Mouse (Mus musculus): Measurements from ENCODE around the gene Atp5mpl. TPM values are rescaled to one million over a fixed set of nuclear protein-coding genes. Genes with fewer than 3 reads are reported as not detected.

Gene Atp5mpl
- polyA plus RNA-seq, 1 experiment: 645 TPM

DNA sequence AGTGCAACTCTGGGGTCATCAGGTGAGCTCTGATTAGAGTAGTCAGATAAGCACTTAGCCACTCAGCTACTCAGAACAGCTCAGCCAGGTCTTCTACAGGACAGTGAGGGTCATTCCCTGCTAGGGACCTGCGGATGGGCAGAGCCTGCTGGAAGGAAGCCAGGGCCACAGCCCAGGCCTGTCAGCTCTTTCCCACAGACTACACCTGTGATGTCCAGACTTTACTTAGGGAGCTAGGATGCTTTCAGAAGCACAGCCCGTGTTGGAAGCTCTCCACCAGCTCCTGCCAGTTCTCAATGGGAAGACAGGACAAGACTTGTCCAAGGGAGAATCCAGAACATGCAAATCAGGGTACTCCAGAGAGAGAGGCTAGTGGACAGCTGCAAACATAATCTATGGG, 32.8 kb downstream of the Atp5mpl start:
- no peaks in the 10 kb centered on the region for H3K79me2 ChIP-seq (ENCODE audit: control insufficient read depth, insufficient read depth)
- H3K4me3 ChIP-seq: no peak overlapping the region
- H3K36me3 ChIP-seq (ENCODE audit: control insufficient read depth, insufficient read depth): no peaks in the 10 kb centered on the region
- H3K4me2 ChIP-seq (ENCODE audit: low read depth): no peak overlapping the region
- H3K27me3 ChIP-seq (ENCODE audit: control insufficient read depth, insufficient read depth, insufficient read length): no peaks in the 10 kb centered on the region
- H3ac ChIP-seq (ENCODE audit: control insufficient read depth, insufficient read length): no peak overlapping the region
- TF ChIP-seq MYOG (IDR thresholded peaks at IDR 0.05; ENCODE audit: control insufficient read depth in 1 of 3, insufficient read depth in 1 of 3, insufficient read length in 2 of 3, low read depth in 2 of 3): no peak
- TF ChIP-seq REST (IDR thresholded peaks at IDR 0.05; ENCODE audit: insufficient read depth, insufficient read length): no peak
- TF ChIP-seq POLR2AphosphoS2 (IDR thresholded peaks at IDR 0.05; ENCODE audit: insufficient read length, low read depth): no peak
- TF ChIP-seq MYOD1 (IDR thresholded peaks at IDR 0.05; ENCODE audit: control insufficient read depth in 1 of 3, insufficient read length in 2 of 3, low read depth in 2 of 3): no peak
- no peak for TF ChIP-seq CEBPB (IDR thresholded peaks at IDR 0.05; ENCODE audit: insufficient read depth, poor library complexity, severe bottlenecking)
- TF ChIP-seq TCF12 (IDR thresholded peaks at IDR 0.05; ENCODE audit: insufficient read depth, poor library complexity, severe bottlenecking): no peak
- TF ChIP-seq USF1 (IDR thresholded peaks at IDR 0.05; ENCODE audit: low read depth): no peak
- TF ChIP-seq TCF3 (IDR thresholded peaks at IDR 0.05; ENCODE audit: insufficient read length, low read depth): no peak
- TF ChIP-seq SRF (IDR thresholded peaks at IDR 0.05; ENCODE audit: control insufficient read depth, insufficient read length, low read depth): no peak
- no peak for TF ChIP-seq E2F4 (IDR thresholded peaks at IDR 0.05; ENCODE audit: insufficient read depth)
- TF ChIP-seq MAX (IDR thresholded peaks at IDR 0.05; ENCODE audit: low read depth): no peak
- no peak for TF ChIP-seq POLR2A (IDR thresholded peaks at IDR 0.05; ENCODE audit: insufficient read length, low read depth)

- H3K79me2 ChIP-seq (ENCODE audit: control insufficient read depth, insufficient read depth): no peaks in the 10 kb centered on the region
- H3K27me3 ChIP-seq (ENCODE audit: control insufficient read depth, insufficient read depth, insufficient read length): no peaks in the 10 kb centered on the region
- no peak overlapping the region for H3K4me2 ChIP-seq (ENCODE audit: low read depth)
- no peak overlapping the region for H3K4me3 ChIP-seq
- TF ChIP-seq REST (IDR thresholded peaks at IDR 0.05; ENCODE audit: insufficient read depth, insufficient read length): no peak
- TF ChIP-seq CEBPB (IDR thresholded peaks at IDR 0.05; ENCODE audit: insufficient read depth, poor library complexity, severe bottlenecking): no peak
- TF ChIP-seq E2F4 (IDR thresholded peaks at IDR 0.05; ENCODE audit: insufficient read depth): no peak
- no peak for TF ChIP-seq POLR2A (IDR thresholded peaks at IDR 0.05; ENCODE audit: insufficient read length, low read depth)
- TF ChIP-seq POLR2AphosphoS2 (IDR thresholded peaks at IDR 0.05; ENCODE audit: insufficient read length, low read depth): no peak
- TF ChIP-seq USF1 (IDR thresholded peaks at IDR 0.05; ENCODE audit: low read depth): no peak
- TF ChIP-seq MAX (IDR thresholded peaks at IDR 0.05; ENCODE audit: low read depth): no peak
- H3K36me3 ChIP-seq (ENCODE audit: control insufficient read depth, insufficient read depth): no peaks in the 10 kb centered on the region
- no peak overlapping the region for H3ac ChIP-seq (ENCODE audit: control insufficient read depth, insufficient read length)
These were observed 33.6 kb downstream of the Atp5mpl start for GRCm38 (mm10) chr12:111933032-111933704.

GRCm38 (mm10) chr12:111932513-111932912, 34.3 kb downstream of the Atp5mpl start:
- no peaks in the 10 kb centered on the region for H3K36me3 ChIP-seq (ENCODE audit: control insufficient read depth, insufficient read depth)

GRCm38 (mm10) chr12:111931411-111932025, 35.3 kb downstream of the Atp5mpl start:
- no peaks in the 10 kb centered on the region for H3K36me3 ChIP-seq (ENCODE audit: control insufficient read depth, insufficient read depth)
- no peaks in the 10 kb centered on the region for H3K79me2 ChIP-seq (ENCODE audit: control insufficient read depth, insufficient read depth)
- no peak overlapping the region for H3K4me2 ChIP-seq (ENCODE audit: low read depth)
- H3ac ChIP-seq (ENCODE audit: control insufficient read depth, insufficient read length): no peak overlapping the region
- no peak overlapping the region for H3K4me3 ChIP-seq
- TF ChIP-seq POLR2AphosphoS2 (IDR thresholded peaks at IDR 0.05; ENCODE audit: insufficient read length, low read depth) (no peak), CEBPB (IDR thresholded peaks at IDR 0.05; ENCODE audit: insufficient read depth, poor library complexity, severe bottlenecking) (no peak), POLR2A (IDR thresholded peaks at IDR 0.05; ENCODE audit: insufficient read length, low read depth) (no peak), E2F4 (IDR thresholded peaks at IDR 0.05; ENCODE audit: insufficient read depth) (no peak), MYOD1 (IDR thresholded peaks at IDR 0.05; ENCODE audit: control insufficient read depth in 1 of 3, insufficient read length in 2 of 3, low read depth in 2 of 3) (no peak), REST (IDR thresholded peaks at IDR 0.05; ENCODE audit: insufficient read depth, insufficient read length) (no peak), USF1 (IDR thresholded peaks at IDR 0.05; ENCODE audit: low read depth) (no peak), TCF12 (IDR thresholded peaks at IDR 0.05; ENCODE audit: insufficient read depth, poor library complexity, severe bottlenecking) (no peak), MAX (IDR thresholded peaks at IDR 0.05; ENCODE audit: low read depth) (no peak), TCF3 (IDR thresholded peaks at IDR 0.05; ENCODE audit: insufficient read length, low read depth) (no peak), SRF (IDR thresholded peaks at IDR 0.05; ENCODE audit: control insufficient read depth, insufficient read length, low read depth) (no peak), MYOG (IDR thresholded peaks at IDR 0.05; ENCODE audit: control insufficient read depth in 1 of 3, insufficient read depth in 1 of 3, insufficient read length in 2 of 3, low read depth in 2 of 3) (no peak)
- no peaks in the 10 kb centered on the region for H3K27me3 ChIP-seq (ENCODE audit: control insufficient read depth, insufficient read depth, insufficient read length)

More at GRCm38 (mm10) chr12:111932513-111932912, 34.3 kb downstream of the Atp5mpl start:
- TF ChIP-seq TCF3 (IDR thresholded peaks at IDR 0.05; ENCODE audit: insufficient read length, low read depth) (no peak), REST (IDR thresholded peaks at IDR 0.05; ENCODE audit: insufficient read depth, insufficient read length) (no peak), POLR2AphosphoS2 (IDR thresholded peaks at IDR 0.05; ENCODE audit: insufficient read length, low read depth) (no peak), USF1 (IDR thresholded peaks at IDR 0.05; ENCODE audit: low read depth) (no peak), TCF12 (IDR thresholded peaks at IDR 0.05; ENCODE audit: insufficient read depth, poor library complexity, severe bottlenecking) (no peak), MAX (IDR thresholded peaks at IDR 0.05; ENCODE audit: low read depth) (no peak), MYOD1 (IDR thresholded peaks at IDR 0.05; ENCODE audit: control insufficient read depth in 1 of 3, insufficient read length in 2 of 3, low read depth in 2 of 3) (no peak), MYOG (IDR thresholded peaks at IDR 0.05; ENCODE audit: control insufficient read depth in 1 of 3, insufficient read depth in 1 of 3, insufficient read length in 2 of 3, low read depth in 2 of 3) (no peak), E2F4 (IDR thresholded peaks at IDR 0.05; ENCODE audit: insufficient read depth) (no peak), CEBPB (IDR thresholded peaks at IDR 0.05; ENCODE audit: insufficient read depth, poor library complexity, severe bottlenecking) (no peak), POLR2A (IDR thresholded peaks at IDR 0.05; ENCODE audit: insufficient read length, low read depth) (no peak), SRF (IDR thresholded peaks at IDR 0.05; ENCODE audit: control insufficient read depth, insufficient read length, low read depth) (no peak)
- Histone ChIP-seq H3K4me2 (ENCODE audit: low read depth) (no peak overlapping the region), H3K27me3 (ENCODE audit: control insufficient read depth, insufficient read depth, insufficient read length) (no peaks in the 10 kb centered on the region), H3K4me3 (no peak overlapping the region), H3K79me2 (ENCODE audit: control insufficient read depth, insufficient read depth) (no peaks in the 10 kb centered on the region), H3ac (ENCODE audit: control insufficient read depth, insufficient read length) (no peak overlapping the region)
